Comparison of ENCODE assay signal across 26 mouse cellular contexts in the genomic region with DNA sequence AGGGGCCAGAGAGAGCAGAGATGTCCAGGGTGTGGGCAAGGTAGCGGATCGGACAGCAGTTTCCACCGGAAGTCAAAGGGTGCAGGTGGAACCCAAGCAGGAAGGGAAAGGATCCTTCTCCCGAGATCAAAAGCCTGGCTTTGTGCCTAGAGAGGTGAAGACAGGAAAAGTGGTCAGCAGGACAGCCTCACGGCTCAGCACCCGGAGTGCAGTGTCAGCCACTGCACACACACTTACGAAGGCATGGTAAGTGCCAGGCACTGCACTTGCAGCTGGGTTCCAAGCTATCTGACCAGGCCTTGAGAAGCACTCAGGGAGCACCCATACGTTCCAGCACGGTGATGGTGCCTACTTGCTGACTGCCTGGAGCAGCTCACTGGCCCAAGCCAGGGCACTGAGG. TPM values are rescaled to one million over a fixed set of nuclear protein-coding genes. Genes with fewer than 3 reads are reported as not detected.
DNase-seq lines count a peak whose midpoint lies in the region; ATAC-seq and TF ChIP-seq lines count a peak whose summit lies in the region.
"Had no signal": no experiment of that assay in that cellular context is flagged by ENCODE, and none has a peak within 500 bp of the region (broad histone marks: within the 10 kb centered on the region; RNA-seq: fewer than 3 reads in every experiment).

No protein-coding gene starts in this region.

- no peak overlapping the region for H3K4me3 ChIP-seq in heart, embryonic 15.5 days
- H3K4me3 ChIP-seq in hindbrain, embryonic 12.5 days = no peak overlapping the region
- no peak overlapping the region for H3K4me3 ChIP-seq in hindbrain, embryonic 16.5 days (ENCODE audit: low read length)
- H3K4me3 ChIP-seq in lung, postnatal 0 days (ENCODE audit: low read depth, low read length) = no peak overlapping the region
- H3K4me3 ChIP-seq: embryonic facial prominence, embryonic 15.5 days; erythroblast, embryonic 14.5 days; forebrain, embryonic 10.5 days; gastrocnemius, adult 2 months had no signal

- H3K9ac ChIP-seq in heart, embryonic 15.5 days = no peak overlapping the region
- H3K9ac ChIP-seq in hindbrain, embryonic 12.5 days = 0 out of 2 replicates have a peak overlapping the region, but pooled peaks have one; percentile 27
- H3K9ac ChIP-seq in hindbrain, embryonic 16.5 days (ENCODE audit: low read depth, low read length) = no peak overlapping the region
- no peak overlapping the region for H3K9ac ChIP-seq in lung, postnatal 0 days (replicated peaks; ENCODE audit: low read depth)
- H3K9ac ChIP-seq: embryonic facial prominence, embryonic 15.5 days; hindbrain, embryonic 14.5 days had no signal

- H3K4me2 ChIP-seq in heart, embryonic 15.5 days = no peak overlapping the region
- H3K4me2 ChIP-seq in hindbrain, embryonic 12.5 days (replicated peaks) = no peak overlapping the region
- no peak overlapping the region for H3K4me2 ChIP-seq in hindbrain, embryonic 16.5 days (ENCODE audit: low read length)
- no peak overlapping the region for H3K4me2 ChIP-seq in lung, postnatal 0 days (replicated peaks; ENCODE audit: low read depth, low read length)
- H3K4me2 ChIP-seq: embryonic facial prominence, embryonic 15.5 days; hindbrain, embryonic 14.5 days had no signal

- no peaks in the 10 kb centered on the region for H3K27me3 ChIP-seq in heart, embryonic 15.5 days
- H3K27me3 ChIP-seq in hindbrain, embryonic 12.5 days = no peaks in the 10 kb centered on the region
- no peaks in the 10 kb centered on the region for H3K27me3 ChIP-seq in hindbrain, embryonic 16.5 days (replicated peaks; ENCODE audit: control insufficient read depth, insufficient read depth, low read length)
- H3K27me3 ChIP-seq in lung, postnatal 0 days (replicated peaks; ENCODE audit: insufficient read depth, low read length) = no peaks in the 10 kb centered on the region
- H3K27me3 ChIP-seq: embryonic facial prominence, embryonic 15.5 days had no signal

- 0 out of 2 replicates have a peak overlapping the region, but pooled peaks have one; percentile 24 for H3K27ac ChIP-seq in heart, embryonic 15.5 days
- no peak overlapping the region for H3K27ac ChIP-seq in hindbrain, embryonic 12.5 days
- H3K27ac ChIP-seq in hindbrain, embryonic 16.5 days (ENCODE audit: low read depth, low read length) = no peak overlapping the region
- H3K27ac ChIP-seq in lung, postnatal 0 days (ENCODE audit: low read length) = no peak overlapping the region
- H3K27ac ChIP-seq: embryonic facial prominence, embryonic 15.5 days; forebrain, embryonic 10.5 days; gastrocnemius, adult 2 months; hindbrain, embryonic 14.5 days had no signal

- no peaks in the 10 kb centered on the region for H3K9me3 ChIP-seq in heart, embryonic 15.5 days (replicated peaks)
- H3K9me3 ChIP-seq in hindbrain, embryonic 12.5 days (replicated peaks) = no peaks in the 10 kb centered on the region
- H3K9me3 ChIP-seq in hindbrain, embryonic 16.5 days (ENCODE audit: control insufficient read depth, low read length) = no peaks in the 10 kb centered on the region
- H3K9me3 ChIP-seq in lung, postnatal 0 days (ENCODE audit: low read length) = no peaks in the 10 kb centered on the region
- H3K9me3 ChIP-seq: embryonic facial prominence, embryonic 15.5 days; forebrain, embryonic 10.5 days; G1E had no signal

- WGBS in heart, embryonic 15.5 days = 42% methylated on average over 9 of the region's 9 CpGs
- 79% methylated on average over 9 of the region's 9 CpGs for WGBS in hindbrain, embryonic 12.5 days
- WGBS in hindbrain, embryonic 16.5 days = 82% methylated on average over 9 of the region's 9 CpGs
- 47% methylated on average over 9 of the region's 9 CpGs for WGBS in lung, postnatal 0 days

- no peak for DNase-seq in heart, adult 11 months
- no peak for DNase-seq in lung, postnatal 0 days (ENCODE audit: low spot score)
- DNase-seq in lung, postnatal 4 days = no peak
- DNase-seq in gastrocnemius, adult 8-10 months (ENCODE audit: low spot score in 2 of 2) = no peak
- DNase-seq: adrenal gland, adult 8-10 months; adrenal gland, postnatal 36 days; cerebellum, adult 11 months; cerebellum, adult 8-10 months; cerebellum, postnatal 14 days; embryo, embryonic 11 days; gastrocnemius, adult 2 months; gastrocnemius, postnatal 36 days; heart, adult 18-20 months; kidney, adult 11 months had no signal

- TF ChIP-seq CTCF in lung, postnatal 0 days (IDR thresholded peaks at IDR 0.05) = no peak

- ATAC-seq in heart, embryonic 15.5 days (replicated peaks; ENCODE audit: insufficient number of reproducible peaks, insufficient read depth, low FRiP score, low read depth) = no peak; the same call in 1 of the 2 replicates
- ATAC-seq in hindbrain, embryonic 12.5 days (ENCODE audit: low FRiP score) = no peak
- no peak for ATAC-seq in hindbrain, embryonic 16.5 days
- ATAC-seq in lung, postnatal 0 days = peak; percentile 68
- ATAC-seq: forebrain, embryonic 14.5 days had no signal

- no peak for TF ChIP-seq EP300 in lung, postnatal 0 days (IDR thresholded peaks at IDR 0.05)

- H3K36me3 ChIP-seq in heart, embryonic 15.5 days = peaks cover 42% of the 10 kb centered on the region
- H3K36me3 ChIP-seq in hindbrain, embryonic 12.5 days = peaks cover 14% of the 10 kb centered on the region
- peaks cover 3% of the 10 kb centered on the region; the same call in 1 of the 2 replicates for H3K36me3 ChIP-seq in hindbrain, embryonic 16.5 days (ENCODE audit: control insufficient read depth, insufficient read depth, low read length)
- peaks cover 5% of the 10 kb centered on the region for H3K36me3 ChIP-seq in lung, postnatal 0 days (ENCODE audit: insufficient read depth, low read length)

- H3K4me1 ChIP-seq in heart, embryonic 15.5 days (replicated peaks) = peaks cover 14% of the 10 kb centered on the region
- H3K4me1 ChIP-seq in hindbrain, embryonic 12.5 days = no peaks in the 10 kb centered on the region
- no peaks in the 10 kb centered on the region for H3K4me1 ChIP-seq in hindbrain, embryonic 16.5 days (ENCODE audit: control insufficient read depth, insufficient read depth, low read depth, low read length)
- H3K4me1 ChIP-seq in lung, postnatal 0 days (ENCODE audit: insufficient read depth, low read depth, low read length) = no peaks in the 10 kb centered on the region
- H3K4me1 ChIP-seq: embryonic facial prominence, embryonic 15.5 days; forebrain, embryonic 10.5 days had no signal

RNA-seq across cellular contexts. Expression of a gene that starts 12.8 kb away (rescaled TPM):
- 24.4 and 34.9 TPM in 2 replicates for polyA plus RNA-seq in heart, embryonic 15.5 days (2015; fragmentation: Nextera tagmentation; extraction: Ambion mirVana)
- polyA plus RNA-seq in hindbrain, embryonic 12.5 days (2016; fragmentation: Nextera tagmentation; extraction: Ambion mirVana) = 27.1 and 38.0 TPM in 2 replicates
- polyA plus RNA-seq in hindbrain, embryonic 16.5 days (2015; fragmentation: Nextera tagmentation; extraction: Ambion mirVana) = 9.1 and 12.4 TPM in 2 replicates
- polyA plus RNA-seq in lung, postnatal 0 days (2015; fragmentation: Nextera tagmentation; extraction: Ambion mirVana) = 22.2 and 28.8 TPM in 2 replicates
- under 1 TPM; 0.32 to 0.92 (median 0.54) TPM for total RNA-seq in gastrocnemius, adult 8-10 months (2022)

RNA-seq across cellular contexts. Expression of a gene that starts 17.4 kb away (rescaled TPM):
- polyA plus RNA-seq in heart, embryonic 15.5 days (2015; fragmentation: Nextera tagmentation; extraction: Ambion mirVana) = 170 and 177 TPM in 2 replicates
- polyA plus RNA-seq in hindbrain, embryonic 12.5 days (2016; fragmentation: Nextera tagmentation; extraction: Ambion mirVana) = 112 and 121 TPM in 2 replicates
- 65.1 and 67.0 TPM in 2 replicates for polyA plus RNA-seq in hindbrain, embryonic 16.5 days (2015; fragmentation: Nextera tagmentation; extraction: Ambion mirVana)
- 242 and 258 TPM in 2 replicates for polyA plus RNA-seq in lung, postnatal 0 days (2015; fragmentation: Nextera tagmentation; extraction: Ambion mirVana)
- total RNA-seq in gastrocnemius, adult 8-10 months (2022) = 10 to 100 TPM; 30.2 to 33.5 (median 32.0) TPM

RNA-seq across cellular contexts. Expression of a gene that starts 23.9 kb away (rescaled TPM):
- 0.78 and 0.95 TPM in 2 replicates for polyA plus RNA-seq in heart, embryonic 15.5 days (2015; fragmentation: Nextera tagmentation; extraction: Ambion mirVana)
- 0.06 TPM in 1 of 2 replicates, not detected in the other for polyA plus RNA-seq in hindbrain, embryonic 12.5 days (2016; fragmentation: Nextera tagmentation; extraction: Ambion mirVana)
- 0.05 and 0.10 TPM in 2 replicates for polyA plus RNA-seq in hindbrain, embryonic 16.5 days (2015; fragmentation: Nextera tagmentation; extraction: Ambion mirVana)
- polyA plus RNA-seq in lung, postnatal 0 days (2015; fragmentation: Nextera tagmentation; extraction: Ambion mirVana) = 0.02 TPM in 2 replicates
- total RNA-seq in gastrocnemius, adult 8-10 months (2022) = 1 to 10 TPM; 1.9 to 3.2 (median 2.6) TPM
- total RNA-seq: common myeloid progenitor, adult 5-6 weeks; hematopoietic stem cell, adult 5-6 weeks had no signal
- polyA plus RNA-seq: embryonic facial prominence, embryonic 11.5 days; erythroblast, embryonic 14.5 days; forebrain, embryonic 10.5 days; G1E had no signal

RNA-seq across cellular contexts. Expression of a gene that starts 24.7 kb away (rescaled TPM):
- 33.6 and 33.9 TPM in 2 replicates for polyA plus RNA-seq in heart, embryonic 15.5 days (2015; fragmentation: Nextera tagmentation; extraction: Ambion mirVana)
- 1.4 and 2.0 TPM in 2 replicates for polyA plus RNA-seq in hindbrain, embryonic 12.5 days (2016; fragmentation: Nextera tagmentation; extraction: Ambion mirVana)
- 0.89 and 2.5 TPM in 2 replicates for polyA plus RNA-seq in hindbrain, embryonic 16.5 days (2015; fragmentation: Nextera tagmentation; extraction: Ambion mirVana)
- 3.7 and 4.4 TPM in 2 replicates for polyA plus RNA-seq in lung, postnatal 0 days (2015; fragmentation: Nextera tagmentation; extraction: Ambion mirVana)
- 10 to 100 TPM; 33.3 to 41.9 (median 35.3) TPM for total RNA-seq in gastrocnemius, adult 8-10 months (2022)
- total RNA-seq: G1E; hematopoietic stem cell, adult 5-6 weeks had no signal
- polyA plus RNA-seq: erythroblast, embryonic 14.5 days had no signal

RNA-seq across cellular contexts. Expression of a gene that starts 58.3 kb away (rescaled TPM):
- 25.3 and 26.9 TPM in 2 replicates for polyA plus RNA-seq in heart, embryonic 15.5 days (2015; fragmentation: Nextera tagmentation; extraction: Ambion mirVana)
- 38.3 and 42.5 TPM in 2 replicates for polyA plus RNA-seq in hindbrain, embryonic 12.5 days (2016; fragmentation: Nextera tagmentation; extraction: Ambion mirVana)
- 29.9 and 30.2 TPM in 2 replicates for polyA plus RNA-seq in hindbrain, embryonic 16.5 days (2015; fragmentation: Nextera tagmentation; extraction: Ambion mirVana)
- polyA plus RNA-seq in lung, postnatal 0 days (2015; fragmentation: Nextera tagmentation; extraction: Ambion mirVana) = 28.4 and 32.9 TPM in 2 replicates
- 10 to 100 TPM; 18.3 to 27.3 (median 21.0) TPM for total RNA-seq in gastrocnemius, adult 8-10 months (2022)
